Mouse (Mus musculus): ENCODE data around the gene Lrp1. TPM values are rescaled to one million over a fixed set of nuclear protein-coding genes. Genes with fewer than 3 reads are reported as not detected.

Lrp1 gene
- polyA plus RNA-seq, 1 experiment from 2014 or later = 34.6 TPM

GRCm38 (mm10) chr10:127640421-127640820 is 19.5 kb upstream of the Lrp1 start:
- no peak overlapping the region for H3K9ac ChIP-seq (ENCODE audit: low read depth, low read length)
- no peaks in the 10 kb centered on the region for H3K9me3 ChIP-seq (replicated peaks; ENCODE audit: control insufficient read depth, low read length)
- H3K27me3 ChIP-seq (ENCODE audit: control insufficient read depth, insufficient read depth, low read length) = no peaks in the 10 kb centered on the region
- WGBS (ENCODE audit: insufficient replicate concordance) = 57% methylated on average over 5 of the region's 5 CpGs
- no peak overlapping the region for H3K27ac ChIP-seq (ENCODE audit: low read depth, low read length)
- peaks cover 12% of the 10 kb centered on the region for H3K4me1 ChIP-seq (ENCODE audit: control insufficient read depth, insufficient read depth, low read length)
- no peaks in the 10 kb centered on the region for H3K36me3 ChIP-seq (ENCODE audit: control insufficient read depth, insufficient read depth, low read length)
- no peak overlapping the region for H3K4me2 ChIP-seq
- ATAC-seq (replicated peaks; ENCODE audit: insufficient number of reproducible peaks, low FRiP score, low TSS enrichment) = no peak
- no peak overlapping the region for H3K4me3 ChIP-seq (ENCODE audit: low read depth, low read length)

- no peak for ATAC-seq (replicated peaks; ENCODE audit: insufficient number of reproducible peaks, low FRiP score, low TSS enrichment)
- 57% methylated on average over 7 of the region's 7 CpGs for WGBS (ENCODE audit: insufficient replicate concordance)
- Histone ChIP-seq H3K4me2 (no peak overlapping the region), H3K9me3 (replicated peaks; ENCODE audit: control insufficient read depth, low read length) (no peaks in the 10 kb centered on the region), H3K36me3 (ENCODE audit: control insufficient read depth, insufficient read depth, low read length) (no peaks in the 10 kb centered on the region), H3K27ac (ENCODE audit: low read depth, low read length) (no peak overlapping the region), H3K9ac (ENCODE audit: low read depth, low read length) (no peak overlapping the region), H3K4me3 (ENCODE audit: low read depth, low read length) (no peak overlapping the region), H3K4me1 (ENCODE audit: control insufficient read depth, insufficient read depth, low read length) (no peaks in the 10 kb centered on the region), H3K27me3 (ENCODE audit: control insufficient read depth, insufficient read depth, low read length) (no peaks in the 10 kb centered on the region)
Measured at GRCm38 (mm10) chr10:127632668-127633271, 11.8 kb upstream of the Lrp1 start.

- H3K36me3 ChIP-seq (ENCODE audit: control insufficient read depth, insufficient read depth, low read length) = no peaks in the 10 kb centered on the region
- no peak overlapping the region for H3K4me2 ChIP-seq
- no peaks in the 10 kb centered on the region for H3K4me1 ChIP-seq (ENCODE audit: control insufficient read depth, insufficient read depth, low read length)
- WGBS (ENCODE audit: insufficient replicate concordance) = 69% methylated on average over 10 of the region's 10 CpGs
- H3K27ac ChIP-seq (ENCODE audit: low read depth, low read length) = no peak overlapping the region
- no peak overlapping the region for H3K4me3 ChIP-seq (ENCODE audit: low read depth, low read length)
- H3K9me3 ChIP-seq (replicated peaks; ENCODE audit: control insufficient read depth, low read length) = no peaks in the 10 kb centered on the region; the same call in 1 of the 2 replicates
- H3K9ac ChIP-seq (ENCODE audit: low read depth, low read length) = no peak overlapping the region
- no peaks in the 10 kb centered on the region for H3K27me3 ChIP-seq (ENCODE audit: control insufficient read depth, insufficient read depth, low read length)
- no peak for ATAC-seq (replicated peaks; ENCODE audit: insufficient number of reproducible peaks, low FRiP score, low TSS enrichment)
Measured at GRCm38 (mm10) chr10:127631261-127632214, 10.6 kb upstream of the Lrp1 start.

GRCm38 (mm10) chr10:127626433-127626832 is 5.5 kb upstream of the Lrp1 start:
- no peak overlapping the region for H3K9ac ChIP-seq (ENCODE audit: low read depth, low read length)
- H3K27ac ChIP-seq (ENCODE audit: low read depth, low read length) = no peak overlapping the region
- H3K27me3 ChIP-seq (ENCODE audit: control insufficient read depth, insufficient read depth, low read length) = no peaks in the 10 kb centered on the region
- H3K4me3 ChIP-seq (ENCODE audit: low read depth, low read length) = no peak overlapping the region
- H3K4me1 ChIP-seq (ENCODE audit: control insufficient read depth, insufficient read depth, low read length) = peaks cover 2% of the 10 kb centered on the region; the same call in 1 of the 2 replicates
- H3K9me3 ChIP-seq (replicated peaks; ENCODE audit: control insufficient read depth, low read length) = no peaks in the 10 kb centered on the region; the same call in 1 of the 2 replicates
- H3K4me2 ChIP-seq = no peak overlapping the region
- no peak for ATAC-seq (replicated peaks; ENCODE audit: insufficient number of reproducible peaks, low FRiP score, low TSS enrichment)
- 62% methylated on average over 3 of the region's 3 CpGs for WGBS (ENCODE audit: insufficient replicate concordance)
- H3K36me3 ChIP-seq (ENCODE audit: control insufficient read depth, insufficient read depth, low read length) = no peaks in the 10 kb centered on the region

- no peak overlapping the region for H3K27ac ChIP-seq (ENCODE audit: low read depth, low read length)
- 87% methylated on average over 6 of the region's 6 CpGs for WGBS (ENCODE audit: insufficient replicate concordance)
Measured at GRCm38 (mm10) chr10:127623439-127624216, 2.7 kb upstream of the Lrp1 start.

GRCm38 (mm10) chr10:127622661-127623060 is 1.7 kb upstream of the Lrp1 start:
- Histone ChIP-seq H3K36me3 (ENCODE audit: control insufficient read depth, insufficient read depth, low read length) (no peaks in the 10 kb centered on the region), H3K4me3 (ENCODE audit: low read depth, low read length) (no peak overlapping the region), H3K4me2 (no peak overlapping the region), H3K4me1 (ENCODE audit: control insufficient read depth, insufficient read depth, low read length) (peaks cover 19% of the 10 kb centered on the region), H3K9ac (ENCODE audit: low read depth, low read length) (no peak overlapping the region), H3K27me3 (ENCODE audit: control insufficient read depth, insufficient read depth, low read length) (no peaks in the 10 kb centered on the region), H3K9me3 (replicated peaks; ENCODE audit: control insufficient read depth, low read length) (no peaks in the 10 kb centered on the region; the same call in 1 of the 2 replicates), H3K27ac (ENCODE audit: low read depth, low read length) (no peak overlapping the region)
- no peak for ATAC-seq (replicated peaks; ENCODE audit: insufficient number of reproducible peaks, low FRiP score, low TSS enrichment)
- WGBS (ENCODE audit: insufficient replicate concordance) = 59% methylated on average over 4 of the region's 4 CpGs

More at GRCm38 (mm10) chr10:127623439-127624216, 2.7 kb upstream of the Lrp1 start:
- H3K9me3 ChIP-seq (replicated peaks; ENCODE audit: control insufficient read depth, low read length) = no peaks in the 10 kb centered on the region; the same call in 1 of the 2 replicates
- no peak overlapping the region for H3K4me3 ChIP-seq (ENCODE audit: low read depth, low read length)
- ATAC-seq (replicated peaks; ENCODE audit: insufficient number of reproducible peaks, low FRiP score, low TSS enrichment) = no peak
- no peaks in the 10 kb centered on the region for H3K27me3 ChIP-seq (ENCODE audit: control insufficient read depth, insufficient read depth, low read length)
- no peaks in the 10 kb centered on the region for H3K36me3 ChIP-seq (ENCODE audit: control insufficient read depth, insufficient read depth, low read length)
- H3K4me2 ChIP-seq = no peak overlapping the region
- no peak overlapping the region for H3K9ac ChIP-seq (ENCODE audit: low read depth, low read length)
- peaks cover 17% of the 10 kb centered on the region for H3K4me1 ChIP-seq (ENCODE audit: control insufficient read depth, insufficient read depth, low read length)

- H3K36me3 ChIP-seq (ENCODE audit: control insufficient read depth, insufficient read depth, low read length) = no peaks in the 10 kb centered on the region
- peaks cover 25% of the 10 kb centered on the region for H3K4me1 ChIP-seq (ENCODE audit: control insufficient read depth, insufficient read depth, low read length)
- 1% methylated on average over 13 of the region's 13 CpGs for WGBS (ENCODE audit: insufficient replicate concordance)
- peak overlapping the region; percentile 97 for H3K4me2 ChIP-seq
- H3K9me3 ChIP-seq (replicated peaks; ENCODE audit: control insufficient read depth, low read length) = no peaks in the 10 kb centered on the region; the same call in 1 of the 2 replicates
- no peaks in the 10 kb centered on the region for H3K27me3 ChIP-seq (ENCODE audit: control insufficient read depth, insufficient read depth, low read length)
- peak overlapping the region; percentile 78; the same call in 1 of the 2 replicates for H3K9ac ChIP-seq (ENCODE audit: low read depth, low read length)
- ATAC-seq (replicated peaks; ENCODE audit: insufficient number of reproducible peaks, low FRiP score, low TSS enrichment) = peak; percentile 19; the same call in 1 of the 2 replicates
- peak overlapping the region; percentile 72 for H3K4me3 ChIP-seq (ENCODE audit: low read depth, low read length)
- H3K27ac ChIP-seq (ENCODE audit: low read depth, low read length) = peak overlapping the region; percentile 95
Measured at GRCm38 (mm10) chr10:127622057-127622392, 1.1 kb upstream of the Lrp1 start.

Data from heart, embryonic 11.5 days (tissue).